Mouse (Mus musculus): ENCODE data around the gene Ppp1r9a.

DNA sequence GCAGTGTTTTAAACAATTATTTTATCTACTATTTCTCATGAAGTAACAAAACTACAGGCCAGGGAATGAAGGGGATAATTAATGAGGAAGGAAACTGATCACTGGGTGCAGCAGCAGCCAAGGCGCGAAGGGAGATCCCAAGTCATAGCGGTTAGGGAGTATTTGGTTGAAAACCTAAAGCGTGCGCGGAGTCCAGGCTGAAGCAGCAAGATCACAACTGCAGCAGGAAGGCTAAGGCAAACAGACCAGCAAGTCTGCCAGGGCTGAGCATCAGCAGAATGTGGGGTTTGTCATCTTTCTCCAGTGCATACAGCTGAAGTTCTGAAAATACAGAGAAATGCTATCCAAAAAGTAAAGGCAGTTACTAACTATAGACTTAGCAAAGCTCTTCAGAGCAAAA is 111.8 kb downstream of the Ppp1r9a start:
- TF ChIP-seq CTCF (IDR thresholded peaks at IDR 0.05; ENCODE audit: extremely low read depth, insufficient read depth, low read length) (no peak), POLR2A (IDR thresholded peaks at IDR 0.05; ENCODE audit: extremely low read depth, insufficient read depth, low read length) (no peak)

All from cortical plate, adult 2 months (tissue).